Mouse (Mus musculus) thymus, adult 2 months (tissue): ENCODE data around the gene Tex264.

Experiments used
- CTCF ChIP-seq: fragments of 200-500 bp; IDR thresholded peaks from 2 replicates; pipeline ENCODE4 v1.5.1; 2012; ENCODE audit warnings: mild to moderate bottlenecking, control low read depth, low read length, moderate library complexity, borderline replicate concordance; ENCODE audit not compliant: control insufficient read depth, poor library complexity, insufficient read depth; ENCODE audit errors: extremely low read depth
- POLR2A ChIP-seq: fragments of 200-500 bp; IDR thresholded peaks from 2 replicates; pipeline ENCODE4 v1.6.1; 2012; ENCODE audit warnings: mild to moderate bottlenecking, low read length, control low read depth, moderate library complexity; ENCODE audit not compliant: control insufficient read depth, poor library complexity, insufficient read depth; ENCODE audit errors: extremely low read depth

GRCm38 (mm10) chr9:106726891-106727290 lies 41.2 kb upstream of the Tex264 start:
- TF ChIP-seq CTCF (no peak), POLR2A (no peak)
